Mouse (Mus musculus): ENCODE data around the gene Parva.

DNA sequence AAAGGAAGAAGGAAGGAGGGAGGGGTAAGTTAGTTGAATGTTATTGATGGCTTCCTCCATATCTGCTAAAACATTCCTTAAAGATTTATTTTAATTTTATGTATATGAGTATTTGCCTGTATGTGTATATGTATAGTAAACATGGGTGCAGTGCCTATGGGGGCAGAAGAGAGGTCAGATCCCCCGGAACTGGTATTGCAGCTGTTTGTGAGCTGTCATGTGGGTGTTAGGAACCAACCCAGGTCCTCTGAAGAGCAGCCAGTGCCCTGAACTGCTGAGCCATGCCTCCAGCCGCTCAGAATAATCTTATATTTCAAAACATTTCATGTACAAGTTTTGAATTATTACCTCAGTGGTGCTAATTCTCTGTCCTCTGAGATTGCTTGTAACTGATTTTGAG lies 63.5 kb downstream of the Parva start:
- TF ChIP-seq CTCF (conservative IDR thresholded peaks at IDR 0.05; ENCODE audit: insufficient read depth, insufficient read length, low read depth, low read length) (no peak), POLR2A (IDR thresholded peaks at IDR 0.05; ENCODE audit: low read depth, low read length) (no peak)
